Mouse (Mus musculus): ENCODE measurements around the gene Cmc2. TPM values are rescaled to one million over a fixed set of nuclear protein-coding genes. Genes with fewer than 3 reads are reported as not detected.

Cmc2 gene
- polyA plus RNA-seq, 1 experiment from 2014 or later, result 92.9 TPM

GRCm38 (mm10) chr8:116892130-116892529 lies 29.1 kb downstream of the Cmc2 start:
- Histone ChIP-seq H3K4me2 (ENCODE audit: low read depth, low read length) (no peak overlapping the region), H3K9ac (ENCODE audit: low read length) (no peak overlapping the region), H3K36me3 (ENCODE audit: control insufficient read depth, insufficient read depth, low read length) (peaks cover 16% of the 10 kb centered on the region), H3K4me3 (ENCODE audit: low read length) (no peak overlapping the region), H3K27ac (ENCODE audit: low read length) (no peak overlapping the region), H3K4me1 (replicated peaks; ENCODE audit: control insufficient read depth, insufficient read depth, low read length) (no peaks in the 10 kb centered on the region), H3K9me3 (ENCODE audit: control insufficient read depth, low read length) (peaks cover 6% of the 10 kb centered on the region), H3K27me3 (ENCODE audit: control insufficient read depth, insufficient read depth, low read depth, low read length) (no peaks in the 10 kb centered on the region)
- WGBS, result 86% methylated on average over 3 of the region's 3 CpGs
- ATAC-seq (ENCODE audit: low read depth), result no peak

- Histone ChIP-seq H3K4me1 (replicated peaks; ENCODE audit: control insufficient read depth, insufficient read depth, low read length) (no peaks in the 10 kb centered on the region), H3K9ac (ENCODE audit: low read length) (no peak overlapping the region), H3K27ac (ENCODE audit: low read length) (no peak overlapping the region), H3K36me3 (ENCODE audit: control insufficient read depth, insufficient read depth, low read length) (peaks cover 16% of the 10 kb centered on the region), H3K4me2 (ENCODE audit: low read depth, low read length) (no peak overlapping the region), H3K9me3 (ENCODE audit: control insufficient read depth, low read length) (peaks cover 6% of the 10 kb centered on the region), H3K4me3 (ENCODE audit: low read length) (no peak overlapping the region), H3K27me3 (ENCODE audit: control insufficient read depth, insufficient read depth, low read depth, low read length) (no peaks in the 10 kb centered on the region)
- no peak for ATAC-seq (ENCODE audit: low read depth)
- 65% methylated on average over 5 of the region's 5 CpGs for WGBS
These were observed 29.8 kb downstream of the Cmc2 start for GRCm38 (mm10) chr8:116891446-116891845.

DNA sequence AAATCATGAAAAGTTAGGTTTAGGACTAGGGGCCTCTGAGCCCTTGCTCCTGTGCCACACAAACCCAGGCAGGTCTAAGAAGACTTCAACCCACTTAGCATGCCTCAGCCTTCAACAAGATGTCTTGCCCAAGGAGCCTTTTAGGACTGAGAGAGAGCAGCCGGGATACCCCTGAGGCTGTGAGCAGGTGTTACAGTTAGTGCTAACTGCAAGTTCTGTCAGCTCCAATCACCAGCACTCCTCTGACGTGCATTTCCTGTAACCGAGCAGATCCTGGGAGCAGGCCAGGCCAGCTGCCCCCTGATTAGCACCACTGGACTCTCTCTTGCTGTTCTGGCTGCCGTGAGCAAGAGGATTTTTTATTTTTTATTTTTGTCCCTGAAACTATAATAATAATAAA lies 33.4 kb downstream of the Cmc2 start:
- no peak overlapping the region for H3K9ac ChIP-seq (ENCODE audit: low read length)
- no peaks in the 10 kb centered on the region for H3K4me1 ChIP-seq (replicated peaks; ENCODE audit: control insufficient read depth, insufficient read depth, low read length)
- peaks cover 9% of the 10 kb centered on the region for H3K36me3 ChIP-seq (ENCODE audit: control insufficient read depth, insufficient read depth, low read length)
- no peaks in the 10 kb centered on the region for H3K9me3 ChIP-seq (ENCODE audit: control insufficient read depth, low read length)
- 39% methylated on average over 4 of the region's 4 CpGs for WGBS
- ATAC-seq (ENCODE audit: low read depth), result no peak
- no peaks in the 10 kb centered on the region for H3K27me3 ChIP-seq (ENCODE audit: control insufficient read depth, insufficient read depth, low read depth, low read length)
- no peak overlapping the region for H3K4me2 ChIP-seq (ENCODE audit: low read depth, low read length)
- no peak overlapping the region for H3K4me3 ChIP-seq (ENCODE audit: low read length)
- no peak overlapping the region for H3K27ac ChIP-seq (ENCODE audit: low read length)

DNA sequence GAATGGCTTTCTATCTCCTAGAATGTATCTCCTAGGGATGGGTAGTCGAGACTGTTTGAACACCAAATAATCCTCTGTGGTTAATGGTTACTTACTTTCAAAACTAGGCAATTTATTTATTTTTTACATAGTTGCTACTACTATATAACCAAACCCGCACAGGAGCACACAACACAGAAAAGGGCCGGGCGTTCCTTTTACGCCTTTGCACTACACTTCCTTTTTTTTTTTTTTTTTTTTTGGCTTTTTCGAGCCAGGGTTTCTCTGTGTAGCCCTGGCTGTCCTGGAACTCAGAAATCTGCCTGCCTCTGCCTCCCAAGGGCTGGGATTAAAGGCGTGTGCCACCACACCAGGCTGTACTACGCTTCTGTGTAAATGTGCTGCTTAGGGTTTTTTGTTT lies 39.9 kb downstream of the Cmc2 start:
- H3K27ac ChIP-seq (ENCODE audit: low read length), result no peak overlapping the region
- H3K36me3 ChIP-seq (ENCODE audit: control insufficient read depth, insufficient read depth, low read length), result no peaks in the 10 kb centered on the region
- no peak overlapping the region for H3K4me3 ChIP-seq (ENCODE audit: low read length)
- H3K27me3 ChIP-seq (ENCODE audit: control insufficient read depth, insufficient read depth, low read depth, low read length), result no peaks in the 10 kb centered on the region
- no peak overlapping the region for H3K4me2 ChIP-seq (ENCODE audit: low read depth, low read length)
- WGBS, result 88% methylated on average over 8 of the region's 8 CpGs
- no peak overlapping the region for H3K9ac ChIP-seq (ENCODE audit: low read length)
- H3K4me1 ChIP-seq (replicated peaks; ENCODE audit: control insufficient read depth, insufficient read depth, low read length), result no peaks in the 10 kb centered on the region
- 0 out of 2 replicates have a peak, but pooled peaks cover 2% of the 10 kb centered on the region for H3K9me3 ChIP-seq (ENCODE audit: control insufficient read depth, low read length)
- ATAC-seq (ENCODE audit: low read depth), result no peak

GRCm38 (mm10) chr8:116875798-116876450 lies 45.3 kb downstream of the Cmc2 start:
- H3K36me3 ChIP-seq (ENCODE audit: control insufficient read depth, insufficient read depth, low read length), result no peaks in the 10 kb centered on the region
- no peak overlapping the region for H3K4me2 ChIP-seq (ENCODE audit: low read depth, low read length)
- H3K9ac ChIP-seq (ENCODE audit: low read length), result no peak overlapping the region
- no peak overlapping the region for H3K4me3 ChIP-seq (ENCODE audit: low read length)
- 82% methylated on average over 17 of the region's 17 CpGs for WGBS
- no peak overlapping the region for H3K27ac ChIP-seq (ENCODE audit: low read length)
- H3K27me3 ChIP-seq (ENCODE audit: control insufficient read depth, insufficient read depth, low read depth, low read length), result no peaks in the 10 kb centered on the region
- ATAC-seq (ENCODE audit: low read depth), result no peak
- H3K9me3 ChIP-seq (ENCODE audit: control insufficient read depth, low read length), result 0 out of 2 replicates have a peak, but pooled peaks cover 2% of the 10 kb centered on the region
- no peaks in the 10 kb centered on the region for H3K4me1 ChIP-seq (replicated peaks; ENCODE audit: control insufficient read depth, insufficient read depth, low read length)

- H3K4me2 ChIP-seq (ENCODE audit: low read depth, low read length), result no peak overlapping the region
- 75% methylated on average over 8 of the region's 8 CpGs for WGBS
- H3K9me3 ChIP-seq (ENCODE audit: control insufficient read depth, low read length), result 0 out of 2 replicates have a peak, but pooled peaks cover 2% of the 10 kb centered on the region
- ATAC-seq (ENCODE audit: low read depth), result no peak
- no peak overlapping the region for H3K4me3 ChIP-seq (ENCODE audit: low read length)
- H3K36me3 ChIP-seq (ENCODE audit: control insufficient read depth, insufficient read depth, low read length), result no peaks in the 10 kb centered on the region
- no peaks in the 10 kb centered on the region for H3K27me3 ChIP-seq (ENCODE audit: control insufficient read depth, insufficient read depth, low read depth, low read length)
- no peak overlapping the region for H3K27ac ChIP-seq (ENCODE audit: low read length)
- no peaks in the 10 kb centered on the region for H3K4me1 ChIP-seq (replicated peaks; ENCODE audit: control insufficient read depth, insufficient read depth, low read length)
- no peak overlapping the region for H3K9ac ChIP-seq (ENCODE audit: low read length)
These were observed 47.3 kb downstream of the Cmc2 start for GRCm38 (mm10) chr8:116873986-116874385.

- Histone ChIP-seq H3K4me3 (ENCODE audit: low read length) (no peak overlapping the region), H3K27ac (ENCODE audit: low read length) (no peak overlapping the region)
- WGBS, result 79% methylated on average over 11 of the region's 11 CpGs
These were observed 47.7 kb downstream of the Cmc2 start for GRCm38 (mm10) chr8:116873586-116873985.

DNA sequence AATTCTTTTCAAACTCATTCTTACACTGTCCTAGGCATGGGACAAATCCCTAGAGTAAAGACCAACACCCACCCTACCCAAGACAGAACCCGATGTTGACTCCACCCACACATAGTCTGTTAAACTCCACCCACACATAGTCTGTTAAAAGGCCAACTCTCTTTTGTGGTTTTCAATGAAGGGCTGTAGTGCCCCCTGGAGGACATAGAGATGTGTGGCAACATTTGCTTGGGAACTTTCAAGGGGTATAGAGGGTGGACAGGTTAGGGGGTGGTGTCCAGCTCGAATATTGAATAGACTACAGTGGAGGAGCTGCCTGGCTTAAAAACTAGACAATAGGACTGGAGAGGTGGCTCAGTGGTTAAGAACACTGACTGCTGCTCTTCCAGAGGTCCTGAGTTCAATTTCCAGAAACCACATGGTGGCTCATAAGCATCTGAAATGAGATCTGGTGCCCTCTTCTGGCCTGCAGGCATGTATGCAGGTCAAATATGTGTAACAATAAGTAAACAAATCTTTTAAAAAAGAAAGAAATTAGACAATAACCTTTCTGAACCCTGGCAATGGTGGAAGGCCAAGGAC lies 48.4 kb downstream of the Cmc2 start:
- Histone ChIP-seq H3K4me3 (ENCODE audit: low read length) (no peak overlapping the region), H3K27ac (ENCODE audit: low read length) (no peak overlapping the region), H3K9me3 (ENCODE audit: control insufficient read depth, low read length) (0 out of 2 replicates have a peak, but pooled peaks cover 2% of the 10 kb centered on the region), H3K4me2 (ENCODE audit: low read depth, low read length) (no peak overlapping the region), H3K4me1 (replicated peaks; ENCODE audit: control insufficient read depth, insufficient read depth, low read length) (no peaks in the 10 kb centered on the region), H3K36me3 (ENCODE audit: control insufficient read depth, insufficient read depth, low read length) (no peaks in the 10 kb centered on the region), H3K9ac (ENCODE audit: low read length) (no peak overlapping the region), H3K27me3 (ENCODE audit: control insufficient read depth, insufficient read depth, low read depth, low read length) (no peaks in the 10 kb centered on the region)
- ATAC-seq (ENCODE audit: low read depth), result no peak
- WGBS, result 63% methylated on average over 2 of the region's 2 CpGs

More at GRCm38 (mm10) chr8:116873586-116873985, 47.7 kb downstream of the Cmc2 start:
- Histone ChIP-seq H3K4me1 (replicated peaks; ENCODE audit: control insufficient read depth, insufficient read depth, low read length) (no peaks in the 10 kb centered on the region), H3K36me3 (ENCODE audit: control insufficient read depth, insufficient read depth, low read length) (no peaks in the 10 kb centered on the region), H3K4me2 (ENCODE audit: low read depth, low read length) (no peak overlapping the region), H3K27me3 (ENCODE audit: control insufficient read depth, insufficient read depth, low read depth, low read length) (no peaks in the 10 kb centered on the region), H3K9ac (ENCODE audit: low read length) (no peak overlapping the region), H3K9me3 (ENCODE audit: control insufficient read depth, low read length) (0 out of 2 replicates have a peak, but pooled peaks cover 2% of the 10 kb centered on the region)
- ATAC-seq (ENCODE audit: low read depth), result no peak

- no peaks in the 10 kb centered on the region; the same call in 1 of the 2 replicates for H3K4me1 ChIP-seq (replicated peaks; ENCODE audit: control insufficient read depth, insufficient read depth, low read length)
- no peak overlapping the region for H3K9ac ChIP-seq (ENCODE audit: low read length)
- WGBS, result 25% methylated on average over 4 of the region's 4 CpGs
- peak; percentile 73; the same call in 1 of the 2 replicates for ATAC-seq (ENCODE audit: low read depth)
- no peaks in the 10 kb centered on the region for H3K36me3 ChIP-seq (ENCODE audit: control insufficient read depth, insufficient read depth, low read length)
- 0 out of 2 replicates have a peak overlapping the region, but pooled peaks have one; percentile 6 for H3K27ac ChIP-seq (ENCODE audit: low read length)
- no peak overlapping the region for H3K4me3 ChIP-seq (ENCODE audit: low read length)
- no peaks in the 10 kb centered on the region for H3K9me3 ChIP-seq (ENCODE audit: control insufficient read depth, low read length)
- H3K27me3 ChIP-seq (ENCODE audit: control insufficient read depth, insufficient read depth, low read depth, low read length), result peaks cover under 1% of the 10 kb centered on the region; the same call in 1 of the 2 replicates
- no peak overlapping the region for H3K4me2 ChIP-seq (ENCODE audit: low read depth, low read length)
These were observed 52.6 kb downstream of the Cmc2 start for GRCm38 (mm10) chr8:116868699-116869098.

All from lung, embryonic 16.5 days (tissue).